Mouse (Mus musculus): ENCODE measurements at regions not wholly inside any gene's neighbourhood (a gene's known extent, or its start where the extent isn't known, plus 50 kb on each side); places are given as distances from the start of the nearest gene placed in this dataset.
A peak's percentile ranks its signal among the peaks of the same experiment; 100 is the strongest.

- no peak for ATAC-seq
- WGBS, result 68% methylated on average over 2 of the region's 2 CpGs
- H3K36me3 ChIP-seq (ENCODE audit: control insufficient read depth, insufficient read depth), result no peaks in the 10 kb centered on the region
- H3K9me3 ChIP-seq (ENCODE audit: control insufficient read depth), result no peaks in the 10 kb centered on the region
- no peak overlapping the region for H3K4me2 ChIP-seq (replicated peaks; ENCODE audit: low read depth)
- no peaks in the 10 kb centered on the region for H3K27me3 ChIP-seq (replicated peaks; ENCODE audit: control insufficient read depth, insufficient read depth, low read length)
- no peak overlapping the region for H3K9ac ChIP-seq (ENCODE audit: low read depth, low read length)
- H3K27ac ChIP-seq (ENCODE audit: low read depth, low read length), result no peak overlapping the region
- TF ChIP-seq CTCF (IDR thresholded peaks at IDR 0.05; ENCODE audit: low read depth), result no peak
- no peak overlapping the region for H3K4me3 ChIP-seq (ENCODE audit: low read depth, low read length)
- 0 out of 2 replicates have a peak, but pooled peaks cover 2% of the 10 kb centered on the region for H3K4me1 ChIP-seq (replicated peaks; ENCODE audit: control insufficient read depth, insufficient read depth, low read length)
Observed at GRCm38 (mm10) chr3:38146663-38147062, 338.0 kb downstream of the Ankrd50 start.

GRCm38 (mm10) chr3:38145444-38145843 lies 339.2 kb downstream of the Ankrd50 start:
- Histone ChIP-seq H3K36me3 (ENCODE audit: control insufficient read depth, insufficient read depth) (no peaks in the 10 kb centered on the region), H3K4me1 (replicated peaks; ENCODE audit: control insufficient read depth, insufficient read depth, low read length) (0 out of 2 replicates have a peak, but pooled peaks cover 2% of the 10 kb centered on the region), H3K27ac (ENCODE audit: low read depth, low read length) (no peak overlapping the region), H3K4me2 (replicated peaks; ENCODE audit: low read depth) (no peak overlapping the region), H3K27me3 (replicated peaks; ENCODE audit: control insufficient read depth, insufficient read depth, low read length) (no peaks in the 10 kb centered on the region), H3K9ac (ENCODE audit: low read depth, low read length) (no peak overlapping the region), H3K4me3 (ENCODE audit: low read depth, low read length) (no peak overlapping the region), H3K9me3 (ENCODE audit: control insufficient read depth) (no peaks in the 10 kb centered on the region)
- 69% methylated on average over 2 of the region's 2 CpGs for WGBS
- no peak for TF ChIP-seq CTCF (IDR thresholded peaks at IDR 0.05; ENCODE audit: low read depth)
- no peak for ATAC-seq

- Histone ChIP-seq H3K4me3 (ENCODE audit: low read depth, low read length) (no peak overlapping the region), H3K4me2 (replicated peaks; ENCODE audit: low read depth) (no peak overlapping the region), H3K4me1 (replicated peaks; ENCODE audit: control insufficient read depth, insufficient read depth, low read length) (0 out of 2 replicates have a peak, but pooled peaks cover 2% of the 10 kb centered on the region), H3K9me3 (ENCODE audit: control insufficient read depth) (no peaks in the 10 kb centered on the region), H3K27me3 (replicated peaks; ENCODE audit: control insufficient read depth, insufficient read depth, low read length) (no peaks in the 10 kb centered on the region), H3K27ac (ENCODE audit: low read depth, low read length) (no peak overlapping the region), H3K9ac (ENCODE audit: low read depth, low read length) (no peak overlapping the region), H3K36me3 (ENCODE audit: control insufficient read depth, insufficient read depth) (no peaks in the 10 kb centered on the region)
- ATAC-seq, result no peak
- TF ChIP-seq CTCF (IDR thresholded peaks at IDR 0.05; ENCODE audit: low read depth), result no peak
Observed at GRCm38 (mm10) chr3:38144650-38145049, 340.0 kb downstream of the Ankrd50 start.

- TF ChIP-seq CTCF (IDR thresholded peaks at IDR 0.05; ENCODE audit: low read depth), result peak; percentile 53
- Histone ChIP-seq H3K9me3 (ENCODE audit: control insufficient read depth) (no peaks in the 10 kb centered on the region), H3K4me3 (ENCODE audit: low read depth, low read length) (no peak overlapping the region), H3K27ac (ENCODE audit: low read depth, low read length) (no peak overlapping the region), H3K27me3 (replicated peaks; ENCODE audit: control insufficient read depth, insufficient read depth, low read length) (no peaks in the 10 kb centered on the region), H3K9ac (ENCODE audit: low read depth, low read length) (no peak overlapping the region), H3K4me1 (replicated peaks; ENCODE audit: control insufficient read depth, insufficient read depth, low read length) (0 out of 2 replicates have a peak, but pooled peaks cover 2% of the 10 kb centered on the region), H3K4me2 (replicated peaks; ENCODE audit: low read depth) (no peak overlapping the region), H3K36me3 (ENCODE audit: control insufficient read depth, insufficient read depth) (no peaks in the 10 kb centered on the region)
- 68% methylated on average over 11 of the region's 11 CpGs for WGBS
- no peak for ATAC-seq
Observed at GRCm38 (mm10) chr3:38143147-38143883, 341.3 kb downstream of the Ankrd50 start.

GRCm38 (mm10) chr3:38139387-38139786 lies 345.3 kb downstream of the Ankrd50 start:
- Histone ChIP-seq H3K4me1 (replicated peaks; ENCODE audit: control insufficient read depth, insufficient read depth, low read length) (no peaks in the 10 kb centered on the region), H3K4me3 (ENCODE audit: low read depth, low read length) (no peak overlapping the region)
- TF ChIP-seq CTCF (IDR thresholded peaks at IDR 0.05; ENCODE audit: low read depth), result no peak

GRCm38 (mm10) chr3:38138014-38138413 lies 346.6 kb downstream of the Ankrd50 start:
- no peak overlapping the region for H3K9ac ChIP-seq (ENCODE audit: low read depth, low read length)
- H3K27ac ChIP-seq (ENCODE audit: low read depth, low read length), result no peak overlapping the region
- H3K4me2 ChIP-seq (replicated peaks; ENCODE audit: low read depth), result no peak overlapping the region
- H3K9me3 ChIP-seq (ENCODE audit: control insufficient read depth), result no peaks in the 10 kb centered on the region
- no peaks in the 10 kb centered on the region for H3K27me3 ChIP-seq (replicated peaks; ENCODE audit: control insufficient read depth, insufficient read depth, low read length)
- no peaks in the 10 kb centered on the region for H3K4me1 ChIP-seq (replicated peaks; ENCODE audit: control insufficient read depth, insufficient read depth, low read length)
- H3K4me3 ChIP-seq (ENCODE audit: low read depth, low read length), result no peak overlapping the region
- no peak for TF ChIP-seq CTCF (IDR thresholded peaks at IDR 0.05; ENCODE audit: low read depth)
- WGBS, result 67% methylated on average over 5 of the region's 5 CpGs
- no peaks in the 10 kb centered on the region for H3K36me3 ChIP-seq (ENCODE audit: control insufficient read depth, insufficient read depth)
- ATAC-seq, result no peak

More at GRCm38 (mm10) chr3:38139387-38139786, 345.3 kb downstream of the Ankrd50 start:
- H3K27ac ChIP-seq (ENCODE audit: low read depth, low read length), result no peak overlapping the region
- H3K27me3 ChIP-seq (replicated peaks; ENCODE audit: control insufficient read depth, insufficient read depth, low read length), result no peaks in the 10 kb centered on the region
- no peak overlapping the region for H3K4me2 ChIP-seq (replicated peaks; ENCODE audit: low read depth)
- no peak for ATAC-seq
- no peaks in the 10 kb centered on the region for H3K9me3 ChIP-seq (ENCODE audit: control insufficient read depth)
- WGBS, result 93% methylated on average over 4 of the region's 4 CpGs
- H3K36me3 ChIP-seq (ENCODE audit: control insufficient read depth, insufficient read depth), result no peaks in the 10 kb centered on the region
- no peak overlapping the region for H3K9ac ChIP-seq (ENCODE audit: low read depth, low read length)
